Mouse (Mus musculus) spleen, postnatal 14 days (tissue): ENCODE measurements around the gene Gm45808.

ENCODE experiments used
- DNase-seq, 2 experiments: peaks; one replicate each; pipeline ENCODE4 v3.0.0; 2021 to 2022; ENCODE audit warnings: low spot score in 2 of 2

Gene Gm45808

GRCm38 (mm10) chr7:45449974-45450373, 36.6 kb downstream of the Gm45808 start:
- DNase-seq = no peak

DNA sequence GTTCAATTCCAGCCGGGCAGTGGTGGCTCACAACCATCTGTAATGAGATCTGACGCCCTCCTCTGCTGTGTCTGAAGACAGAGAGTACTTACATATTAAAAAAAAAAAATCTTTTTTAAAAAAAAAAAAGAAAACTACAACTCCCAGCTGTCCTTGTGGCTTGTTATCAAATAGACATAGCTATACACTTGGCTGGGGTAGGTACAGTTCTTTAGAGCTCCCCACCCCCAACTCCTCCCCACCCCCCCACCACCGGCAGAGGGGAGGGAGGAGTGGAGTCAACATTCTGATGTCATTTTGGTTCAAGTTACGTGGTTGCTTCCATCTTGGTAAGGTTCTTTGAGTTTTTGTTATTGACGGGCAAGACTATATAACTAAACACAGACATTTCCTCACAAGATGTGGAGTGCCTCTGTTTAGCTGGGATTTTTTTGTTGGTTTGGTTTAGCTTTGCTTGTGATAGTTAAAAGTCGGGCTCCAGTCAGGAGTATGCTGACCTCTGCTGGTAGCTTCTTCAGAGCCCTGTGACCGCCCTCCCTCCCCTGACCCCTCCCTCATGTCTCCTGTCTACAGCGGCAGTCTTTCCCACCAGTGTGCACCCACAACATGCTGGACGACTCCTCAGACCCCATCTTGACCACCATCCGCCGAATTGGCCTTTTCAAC, 39.2 kb downstream of the Gm45808 start:
- no peak for DNase-seq

DNA sequence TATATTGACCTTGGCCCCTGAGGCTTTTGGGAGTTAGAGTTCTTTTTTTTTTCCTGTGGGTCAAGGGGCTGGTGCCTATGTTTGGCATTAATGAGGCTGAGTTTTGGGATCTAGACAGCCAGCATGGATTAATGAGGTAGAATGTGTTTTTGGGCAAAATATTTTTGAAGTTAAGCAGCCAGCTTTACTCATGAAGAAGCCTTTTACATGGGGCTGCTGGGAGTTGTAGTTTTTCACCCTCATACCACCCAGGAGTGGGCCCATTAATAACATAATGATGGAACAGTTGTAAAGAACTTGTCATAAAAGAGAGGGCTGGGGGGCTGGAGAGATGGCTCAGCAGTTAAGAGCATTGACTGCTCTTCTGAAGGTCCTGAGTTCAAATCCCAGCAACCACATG, 40.0 kb downstream of the Gm45808 start:
- DNase-seq = no peak

- no peak for DNase-seq
Observed at GRCm38 (mm10) chr7:45443526-45444420, 42.8 kb downstream of the Gm45808 start.

DNA sequence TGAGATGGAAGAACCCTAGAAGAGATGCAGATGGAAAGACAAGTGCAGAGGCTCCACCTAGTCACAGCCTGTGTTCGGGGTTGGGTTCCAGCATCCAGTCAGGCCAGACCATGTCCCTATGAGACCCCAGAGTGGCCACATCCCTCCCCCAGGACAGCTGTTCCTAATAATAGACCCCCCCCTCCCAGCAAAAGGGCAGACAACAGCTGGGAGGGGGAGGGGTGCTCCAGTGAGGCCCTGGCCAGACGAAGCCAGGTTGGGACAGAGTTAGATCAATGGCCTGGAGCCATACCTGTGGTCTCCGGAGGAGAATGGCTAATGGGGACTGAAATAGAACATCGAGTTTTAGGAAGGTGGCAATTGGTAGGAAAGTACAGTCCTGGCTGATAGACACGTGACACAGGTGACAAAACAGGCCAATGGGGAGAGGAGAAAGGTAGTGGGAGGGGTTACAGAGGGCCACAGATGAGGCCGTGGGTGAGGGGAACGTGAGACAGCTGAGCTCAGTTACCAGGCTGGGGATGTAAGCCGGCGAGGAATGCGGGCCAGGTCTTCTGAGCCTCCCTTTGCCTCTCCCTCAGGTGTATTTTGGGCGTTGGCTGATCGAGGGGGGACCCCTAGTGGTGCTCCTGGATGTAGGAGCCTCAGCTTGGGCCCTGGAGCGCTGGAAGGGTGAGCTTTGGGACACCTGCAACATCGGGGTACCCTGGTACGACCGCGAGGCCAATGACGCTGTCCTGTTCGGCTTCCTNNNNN, 48.9 kb downstream of the Gm45808 start, which contains the start of gene Ruvbl2:
Gene Ruvbl2 (minus strand): TSS at position 576 of the 756 bp plus-strand sequence.
- no peak for DNase-seq

DNA sequence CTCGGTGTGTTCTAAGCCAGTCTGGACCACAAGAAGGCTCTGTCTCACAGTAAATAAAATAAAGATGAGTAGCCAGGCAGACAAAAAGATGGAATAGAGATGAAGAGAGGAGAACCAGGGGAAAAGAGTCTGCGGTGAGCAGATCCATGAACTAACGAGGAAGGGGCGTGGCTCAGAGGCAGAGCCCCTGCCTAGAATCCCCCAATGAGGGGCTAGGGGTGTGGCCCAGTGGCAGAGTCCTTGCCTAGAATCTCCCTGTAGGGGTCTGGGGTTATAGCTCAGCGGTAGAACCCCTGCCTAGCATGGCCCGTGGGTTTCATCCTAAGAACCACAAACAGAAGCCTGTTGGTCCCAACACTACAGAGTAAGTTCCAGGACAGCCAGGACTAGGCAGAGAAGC, 49.6 kb downstream of the Gm45808 start:
- no peak for DNase-seq

DNA sequence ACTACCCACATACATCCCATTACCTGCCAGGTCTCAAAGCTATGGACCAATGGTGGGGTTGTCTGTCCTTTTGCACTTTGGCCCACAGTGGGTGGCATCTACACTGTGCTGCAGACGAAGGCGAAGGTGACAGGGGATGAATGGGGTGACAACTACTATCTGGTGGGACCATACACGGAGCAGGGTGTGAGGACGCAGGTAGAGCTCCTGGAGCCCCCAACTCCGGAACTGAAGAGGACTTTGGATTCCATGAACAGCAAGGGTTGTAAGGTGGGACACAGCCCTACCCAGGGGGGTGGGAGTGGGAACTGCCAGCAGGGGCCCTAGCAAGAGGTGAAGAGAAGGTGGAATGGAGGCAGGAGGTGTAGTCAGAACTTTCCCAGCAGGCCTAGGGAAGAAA, 50.2 kb downstream of the Gm45808 start:
- DNase-seq = no peak

DNA sequence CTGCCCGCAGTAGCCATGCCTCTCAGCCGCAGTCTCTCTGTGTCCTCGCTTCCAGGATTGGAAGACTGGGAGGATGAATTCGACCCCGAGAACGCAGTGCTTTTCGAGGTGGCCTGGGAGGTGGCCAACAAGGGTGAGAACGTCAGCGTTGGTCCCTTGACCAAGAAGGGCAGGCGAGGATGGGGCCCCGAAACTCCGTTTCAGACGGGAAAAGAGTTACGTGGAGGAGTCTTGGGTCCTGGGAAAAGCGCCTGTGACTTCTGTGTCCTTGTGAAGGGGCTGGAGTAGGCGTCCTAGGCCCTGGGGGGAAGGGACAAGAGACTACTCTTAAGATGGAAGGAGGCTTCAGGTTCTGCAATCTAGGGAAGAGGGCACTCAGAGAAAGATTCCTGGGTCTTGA, 51.6 kb downstream of the Gm45808 start:
- DNase-seq = no peak

GRCm38 (mm10) chr7:45434203-45435015, 52.2 kb downstream of the Gm45808 start, which contains the start of gene Gys1:
Gene Gys1 (plus strand): TSS chr7:45434844.
- peak; percentile 100 for DNase-seq

GRCm38 (mm10) chr7:45433835-45434202, 52.8 kb downstream of the Gm45808 start:
- DNase-seq = no peak

DNA sequence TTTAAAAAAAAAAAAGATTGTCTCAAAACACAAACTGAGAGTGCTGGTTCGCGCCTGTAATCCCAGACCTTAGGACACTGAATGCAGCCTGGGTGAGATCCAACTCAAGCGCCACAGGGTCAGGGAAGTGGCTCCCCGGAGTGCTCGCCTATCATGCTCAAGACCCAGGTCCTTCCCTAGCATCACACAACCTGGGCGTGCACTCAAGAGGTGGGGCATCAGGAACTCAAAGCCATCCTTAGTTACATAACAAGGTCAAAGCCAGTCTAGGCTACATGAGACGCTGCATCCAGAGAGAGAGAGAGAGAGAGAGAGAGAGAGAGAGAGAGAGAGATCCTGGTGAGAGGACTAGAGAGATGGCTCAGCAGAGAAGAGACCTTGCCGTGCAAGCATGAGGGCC, 60.1 kb downstream of the Gm45808 start:
- DNase-seq = no peak

DNA sequence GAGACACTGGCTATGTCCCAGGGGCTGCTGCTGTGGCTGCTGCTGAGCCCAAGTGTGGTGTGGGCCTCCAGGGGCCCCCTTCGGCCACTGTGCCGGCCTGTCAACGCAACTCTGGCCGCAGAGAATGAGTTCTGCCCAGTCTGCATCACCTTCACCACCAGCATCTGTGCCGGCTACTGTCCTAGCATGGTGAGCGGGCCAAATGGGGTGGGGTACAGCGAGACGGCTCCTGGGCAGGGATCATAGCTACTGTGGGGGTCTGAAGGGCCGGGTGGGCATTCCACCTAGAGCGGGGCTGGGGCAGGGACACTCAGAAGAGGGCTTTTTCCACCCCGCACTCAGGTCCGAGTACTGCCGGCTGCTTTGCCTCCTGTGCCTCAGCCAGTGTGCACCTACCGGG, 65.4 kb downstream of the Gm45808 start:
- no peak for DNase-seq

DNA sequence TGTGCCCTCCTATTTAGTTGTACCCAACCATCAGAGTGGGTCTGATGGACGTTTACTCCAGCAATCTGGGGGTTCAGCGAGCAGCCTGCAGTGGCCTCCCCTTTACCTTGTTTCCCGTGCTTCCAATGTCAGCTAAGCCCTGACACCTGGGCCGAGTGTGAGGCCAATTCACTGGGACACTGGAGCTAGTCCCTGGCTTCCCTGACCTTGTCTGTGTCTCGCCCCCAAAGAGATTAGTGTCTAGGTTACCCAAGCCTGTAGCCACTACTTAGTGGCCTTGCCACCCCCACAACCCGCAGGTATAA, 66.0 kb downstream of the Gm45808 start, which contains the start of gene Lhb:
Gene Lhb (plus strand): TSS at position 206 of the 305 bp plus-strand sequence.
- no peak for DNase-seq

DNA sequence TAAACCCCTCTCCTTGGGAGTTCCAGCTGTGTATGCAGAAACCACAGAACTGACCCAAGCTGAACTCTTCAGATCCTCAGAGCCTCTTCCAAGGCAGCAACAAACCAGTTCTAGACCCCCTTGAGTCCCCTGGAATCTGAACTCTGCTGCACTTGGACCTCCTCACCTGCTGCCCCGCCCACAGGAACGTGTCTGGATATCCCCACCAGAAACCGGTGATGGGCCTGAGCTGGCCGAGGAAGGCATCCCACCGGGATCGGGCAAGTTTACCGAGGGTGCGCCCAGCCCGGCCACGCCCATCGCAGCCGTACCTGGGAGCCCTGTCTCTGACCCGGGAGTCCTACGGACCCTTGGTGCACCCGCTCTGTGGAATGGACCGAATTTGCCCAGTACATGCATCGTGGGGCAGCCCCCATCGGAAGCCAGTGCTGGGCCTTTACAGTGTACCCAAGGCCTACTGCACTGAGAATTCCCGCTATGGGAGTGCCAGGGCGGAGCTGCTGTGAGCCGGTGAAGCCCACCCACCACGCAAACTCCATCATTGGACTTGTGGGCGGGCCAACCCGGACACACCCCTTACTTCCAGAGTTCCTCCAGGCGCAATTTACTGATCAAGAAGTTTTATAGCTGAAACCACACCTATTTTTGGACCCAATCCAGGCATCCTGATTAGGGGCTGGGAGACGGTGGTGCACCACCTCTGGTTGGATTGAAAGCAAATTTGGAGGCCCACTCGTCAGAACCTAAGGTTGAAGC, 66.6 kb downstream of the Gm45808 start:
- DNase-seq = no peak

DNA sequence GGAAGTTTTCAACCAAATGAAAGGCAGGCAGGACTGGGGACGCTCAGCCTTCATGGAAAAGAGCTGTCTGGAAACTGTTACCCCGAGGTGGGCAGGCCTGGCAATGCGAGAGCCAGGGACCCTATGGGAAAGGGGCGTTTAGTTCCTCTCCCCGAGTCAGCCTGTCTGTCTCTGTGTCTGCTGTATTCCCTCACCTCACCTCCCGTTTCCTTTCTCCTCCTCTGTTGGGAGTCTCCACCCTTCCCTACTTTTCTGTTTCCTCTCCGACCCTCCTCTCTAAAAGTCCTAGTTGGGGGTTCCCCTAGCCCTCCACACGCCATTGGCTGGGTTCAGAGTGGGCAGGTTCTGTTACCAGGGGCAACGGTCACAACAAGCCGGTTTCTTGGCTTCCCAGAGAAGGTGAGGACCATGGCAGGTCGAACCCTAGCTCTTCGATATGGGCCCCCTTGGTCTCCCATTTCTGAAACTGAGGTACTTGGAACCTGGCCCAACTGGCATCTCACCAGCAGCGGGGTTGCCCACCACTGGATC, 68.6 kb downstream of the Gm45808 start:
- DNase-seq = no peak
